Mouse (Mus musculus) cerebellum, adult 2 months (tissue): ENCODE measurements around the gene Tmem216.

Source experiments
- CTCF ChIP-seq: fragments of 200-500 bp; IDR thresholded peaks from 2 replicates; pipeline ENCODE4 v1.5.1; 2011; ENCODE audit warnings: low read depth, mild to moderate bottlenecking, control low read depth, low read length, moderate library complexity, borderline replicate concordance; ENCODE audit not compliant: insufficient read depth
- POLR2A ChIP-seq: fragments of 200-500 bp; IDR thresholded peaks from 2 replicates; pipeline ENCODE4 v1.6.1; 2011; ENCODE audit warnings: low read length, control low read depth, borderline replicate concordance; ENCODE audit not compliant: insufficient read depth

DNA sequence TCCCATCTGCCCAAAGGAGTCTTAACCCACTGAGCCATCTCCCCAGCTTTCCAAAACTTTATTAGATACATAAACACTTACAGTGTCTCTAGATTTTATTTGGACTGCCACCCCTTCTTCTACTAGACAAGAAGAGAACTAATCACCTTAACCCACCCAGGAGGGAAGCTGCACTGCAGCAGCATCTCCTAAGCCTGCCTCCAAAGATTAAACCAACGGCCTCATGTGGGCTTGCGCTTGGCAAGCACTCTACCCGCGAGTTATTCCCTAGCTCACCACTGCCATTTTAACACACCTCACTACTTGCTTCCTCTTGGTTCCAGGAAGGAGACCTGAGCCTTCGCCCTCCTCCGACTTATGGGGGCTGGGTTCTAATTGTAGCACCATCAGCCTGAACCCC is 8.2 kb upstream of the Tmem216 start:
- TF ChIP-seq CTCF (no peak), POLR2A (no peak)
